ENCODE assay signal across 9 mouse cellular contexts in the genomic region with DNA sequence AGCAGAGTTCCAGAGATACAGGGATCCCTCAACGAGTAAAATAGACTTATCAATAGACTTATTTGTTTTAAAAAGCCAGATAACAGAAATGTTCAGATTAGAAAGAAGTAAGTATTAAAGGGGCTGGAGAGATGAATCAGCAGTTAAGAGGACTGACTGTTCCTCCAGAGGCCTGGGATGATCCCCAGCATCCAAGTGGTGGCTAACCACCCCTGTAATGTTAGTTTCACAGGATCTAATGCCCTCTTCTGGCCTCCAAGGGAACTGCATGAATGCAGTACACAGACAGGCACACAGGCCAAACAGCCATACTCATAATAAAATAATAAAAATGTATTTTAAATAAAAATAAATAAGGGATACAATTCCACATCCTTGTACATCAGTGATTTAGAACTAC. TPM values are rescaled to one million over a fixed set of nuclear protein-coding genes. Genes with fewer than 3 reads are reported as not detected.
DNase-seq lines count a peak whose midpoint lies in the region; ATAC-seq and TF ChIP-seq lines count a peak whose summit lies in the region.
"Had no signal": no experiment of that assay in that cellular context is flagged by ENCODE, and none has a peak within 500 bp of the region (broad histone marks: within the 10 kb centered on the region; RNA-seq: fewer than 3 reads in every experiment).

No protein-coding gene starts in this region.

- no peak for TF ChIP-seq CTCF in testis, adult 2 months (IDR thresholded peaks at IDR 0.05; ENCODE audit: control insufficient read depth, insufficient read depth, insufficient replicate concordance, low read depth, low read length)
- peak; percentile 66 for TF ChIP-seq CTCF in forebrain, postnatal 0 days (IDR thresholded peaks at IDR 0.05; ENCODE audit: low read depth)
- TF ChIP-seq CTCF in midbrain, postnatal 0 days (IDR thresholded peaks at IDR 0.05), result peak; percentile 69

- H3K36me3 ChIP-seq in forebrain, embryonic 14.5 days (ENCODE audit: control insufficient read depth, insufficient read depth, low read length), result 0 out of 2 replicates have a peak, but pooled peaks cover 3% of the 10 kb centered on the region
- no peaks in the 10 kb centered on the region for H3K36me3 ChIP-seq in forebrain, embryonic 13.5 days (ENCODE audit: poor library complexity, severe bottlenecking)
- no peaks in the 10 kb centered on the region for H3K36me3 ChIP-seq in testis, adult 2 months (ENCODE audit: control insufficient read depth, insufficient read depth, low read length)
- peaks cover 11% of the 10 kb centered on the region for H3K36me3 ChIP-seq in forebrain, postnatal 0 days (ENCODE audit: insufficient read depth)
- H3K36me3 ChIP-seq in midbrain, postnatal 0 days (ENCODE audit: insufficient read depth, low read length), result peaks cover 1% of the 10 kb centered on the region; the same call in 1 of the 2 replicates
- H3K36me3 ChIP-seq: G1E had no signal

- no peak overlapping the region for H3K27ac ChIP-seq in forebrain, embryonic 14.5 days (ENCODE audit: low read depth, low read length)
- no peak overlapping the region for H3K27ac ChIP-seq in forebrain, embryonic 13.5 days
- H3K27ac ChIP-seq in testis, adult 2 months (ENCODE audit: control insufficient read depth, insufficient read depth, low read depth, low read length), result 0 out of 2 replicates have a peak overlapping the region, but pooled peaks have one; percentile 21
- H3K27ac ChIP-seq in forebrain, postnatal 0 days (ENCODE audit: low read depth, low read length), result no peak overlapping the region
- 0 out of 2 replicates have a peak overlapping the region, but pooled peaks have one; percentile 59 for H3K27ac ChIP-seq in midbrain, postnatal 0 days (ENCODE audit: low read depth, low read length)

- no peaks in the 10 kb centered on the region for H3K27me3 ChIP-seq in forebrain, embryonic 14.5 days (replicated peaks; ENCODE audit: control insufficient read depth, insufficient read depth, low read length)
- H3K27me3 ChIP-seq in forebrain, embryonic 13.5 days, result no peaks in the 10 kb centered on the region
- no peaks in the 10 kb centered on the region for H3K27me3 ChIP-seq in testis, adult 2 months (ENCODE audit: control insufficient read depth, insufficient read depth, low read length)
- H3K27me3 ChIP-seq in forebrain, postnatal 0 days (ENCODE audit: insufficient read depth, low read length), result no peaks in the 10 kb centered on the region
- no peaks in the 10 kb centered on the region for H3K27me3 ChIP-seq in midbrain, postnatal 0 days (ENCODE audit: insufficient read depth, low read length)

- peak; percentile 51; the same call in 1 of the 2 replicates for ATAC-seq in forebrain, embryonic 14.5 days
- ATAC-seq in forebrain, embryonic 13.5 days, result no peak
- ATAC-seq in forebrain, postnatal 0 days, result peak; percentile 50; the same call in 1 of the 2 replicates
- no peak for ATAC-seq in midbrain, postnatal 0 days (ENCODE audit: low FRiP score)

- no peaks in the 10 kb centered on the region for H3K4me1 ChIP-seq in forebrain, embryonic 14.5 days (ENCODE audit: control insufficient read depth, insufficient read depth, low read length)
- no peaks in the 10 kb centered on the region for H3K4me1 ChIP-seq in forebrain, embryonic 13.5 days
- no peaks in the 10 kb centered on the region for H3K4me1 ChIP-seq in testis, adult 2 months (ENCODE audit: control insufficient read depth, insufficient read depth, low read length)
- no peaks in the 10 kb centered on the region for H3K4me1 ChIP-seq in forebrain, postnatal 0 days (ENCODE audit: insufficient read depth)
- H3K4me1 ChIP-seq in midbrain, postnatal 0 days (ENCODE audit: insufficient read depth, low read length), result no peaks in the 10 kb centered on the region

- TF ChIP-seq POLR2A in testis, adult 2 months (IDR thresholded peaks at IDR 0.05; ENCODE audit: control insufficient read depth, low read depth, low read length), result no peak

- no peak overlapping the region for H3K4me2 ChIP-seq in forebrain, embryonic 14.5 days (ENCODE audit: low read length)
- no peak overlapping the region for H3K4me2 ChIP-seq in forebrain, embryonic 13.5 days
- H3K4me2 ChIP-seq in forebrain, postnatal 0 days (ENCODE audit: low read depth), result no peak overlapping the region
- no peak overlapping the region for H3K4me2 ChIP-seq in midbrain, postnatal 0 days (ENCODE audit: low read depth, low read length, poor library complexity, severe bottlenecking)

- DNase-seq in forebrain, embryonic 14.5 days (ENCODE audit: low spot score), result peak; percentile 48
- DNase-seq in testis, postnatal 14 days (ENCODE audit: low spot score), result no peak
- DNase-seq in forebrain, postnatal 0 days, result no peak
- DNase-seq in midbrain, postnatal 0 days (ENCODE audit: low spot score), result peak; percentile 47
- DNase-seq in left cerebral cortex, adult 8-10 months (ENCODE audit: low spot score in 2 of 2), result no peak
- no peak for DNase-seq in gastrocnemius, adult 18-20 months (ENCODE audit: low spot score)

- no peaks in the 10 kb centered on the region for H3K9me3 ChIP-seq in forebrain, embryonic 14.5 days (replicated peaks; ENCODE audit: control insufficient read depth, low read length)
- H3K9me3 ChIP-seq in forebrain, embryonic 13.5 days (replicated peaks), result no peaks in the 10 kb centered on the region
- H3K9me3 ChIP-seq in forebrain, postnatal 0 days (ENCODE audit: low read length), result no peaks in the 10 kb centered on the region
- H3K9me3 ChIP-seq in midbrain, postnatal 0 days (ENCODE audit: low read length), result no peaks in the 10 kb centered on the region
- H3K9me3 ChIP-seq: G1E had no signal

- whole genome bisulfite sequencing in forebrain, embryonic 14.5 days, result 20% methylated on average over 1 of the region's 1 CpGs
- 24% methylated on average over 1 of the region's 1 CpGs for WGBS in forebrain, embryonic 13.5 days
- WGBS in forebrain, postnatal 0 days, result 23% methylated on average over 1 of the region's 1 CpGs
- whole genome bisulfite sequencing in midbrain, postnatal 0 days, result 23% methylated on average over 1 of the region's 1 CpGs

- H3K9ac ChIP-seq in forebrain, embryonic 14.5 days (ENCODE audit: low read length), result no peak overlapping the region
- no peak overlapping the region for H3K9ac ChIP-seq in forebrain, embryonic 13.5 days
- no peak overlapping the region for H3K9ac ChIP-seq in forebrain, postnatal 0 days
- no peak overlapping the region for H3K9ac ChIP-seq in midbrain, postnatal 0 days (replicated peaks; ENCODE audit: low read length, poor library complexity, severe bottlenecking)

- no peak overlapping the region for H3K4me3 ChIP-seq in forebrain, embryonic 14.5 days (ENCODE audit: low read depth, low read length)
- H3K4me3 ChIP-seq in forebrain, embryonic 13.5 days, result no peak overlapping the region
- H3K4me3 ChIP-seq in testis, adult 2 months (ENCODE audit: control insufficient read depth, low read depth, low read length), result no peak overlapping the region
- H3K4me3 ChIP-seq in forebrain, postnatal 0 days (ENCODE audit: low read depth, low read length), result no peak overlapping the region
- H3K4me3 ChIP-seq in midbrain, postnatal 0 days (ENCODE audit: low read depth, low read length), result no peak overlapping the region

RNA-seq across cellular contexts. Expression of gene Lysmd2, which starts 7.4 kb away (rescaled TPM):
- 26.0 and 34.1 TPM in 2 replicates for polyA plus RNA-seq in forebrain, embryonic 14.5 days (2014; fragmentation: Nextera tagmentation; extraction: Ambion mirVana)
- polyA plus RNA-seq in forebrain, embryonic 13.5 days (2015; fragmentation: Nextera tagmentation; extraction: Ambion mirVana), result 16.0 and 16.3 TPM in 2 replicates
- polyA plus RNA-seq in testis, adult 2 months (2012; rRNA removed), result 3.3 and 3.5 TPM in 2 replicates
- 36.2 and 44.7 TPM in 2 replicates for total RNA-seq in forebrain, postnatal 0 days (2014; rRNA removed)
- 39.5 and 40.8 TPM in 2 replicates for polyA plus RNA-seq in forebrain, postnatal 0 days (2015; fragmentation: Nextera tagmentation; extraction: Ambion mirVana)
- total RNA-seq in midbrain, postnatal 0 days (2014; rRNA removed), result 29.2 and 32.4 TPM in 2 replicates
- polyA plus RNA-seq in midbrain, postnatal 0 days (2015; fragmentation: Nextera tagmentation; extraction: Ambion mirVana), result 33.6 and 39.4 TPM in 2 replicates
- total RNA-seq in left cerebral cortex, adult 8-10 months (2022), result 10 to 100 TPM; 50.8 to 57.7 (median 55.5) TPM
- 1 to 10 TPM; 4.8 to 7.6 TPM for total RNA-seq in gastrocnemius, adult 18-20 months (2021)
- polyA plus RNA-seq: G1E had no signal

RNA-seq across cellular contexts. Expression of gene Tmod2, which starts 21.8 kb away (rescaled TPM):
- 127 and 193 TPM in 2 replicates for polyA plus RNA-seq in forebrain, embryonic 14.5 days (2014; fragmentation: Nextera tagmentation; extraction: Ambion mirVana)
- 143 and 157 TPM in 2 replicates for polyA plus RNA-seq in forebrain, embryonic 13.5 days (2015; fragmentation: Nextera tagmentation; extraction: Ambion mirVana)
- polyA plus RNA-seq in testis, adult 2 months (2012; rRNA removed), result 43.4 and 49.6 TPM in 2 replicates
- total RNA-seq in forebrain, postnatal 0 days (2014; rRNA removed), result 164 and 185 TPM in 2 replicates
- polyA plus RNA-seq in forebrain, postnatal 0 days (2015; fragmentation: Nextera tagmentation; extraction: Ambion mirVana), result 224 and 406 TPM in 2 replicates
- total RNA-seq in midbrain, postnatal 0 days (2014; rRNA removed), result 168 and 210 TPM in 2 replicates
- 379 and 434 TPM in 2 replicates for polyA plus RNA-seq in midbrain, postnatal 0 days (2015; fragmentation: Nextera tagmentation; extraction: Ambion mirVana)
- 100 to 1,000 TPM; 327 to 364 (median 350) TPM for total RNA-seq in left cerebral cortex, adult 8-10 months (2022)
- 1 to 10 TPM; 3.7 to 5.0 TPM for total RNA-seq in gastrocnemius, adult 18-20 months (2021)
- polyA plus RNA-seq: G1E had no signal

RNA-seq across cellular contexts. Expression of gene Scg3, which starts 51.0 kb away (rescaled TPM):
- 84.2 and 101 TPM in 2 replicates for polyA plus RNA-seq in forebrain, embryonic 14.5 days (2014; fragmentation: Nextera tagmentation; extraction: Ambion mirVana)
- polyA plus RNA-seq in forebrain, embryonic 13.5 days (2015; fragmentation: Nextera tagmentation; extraction: Ambion mirVana), result 89.4 and 106 TPM in 2 replicates
- 0.28 and 0.52 TPM in 2 replicates for polyA plus RNA-seq in testis, adult 2 months (2012; rRNA removed)
- 145 and 172 TPM in 2 replicates for total RNA-seq in forebrain, postnatal 0 days (2014; rRNA removed)
- polyA plus RNA-seq in forebrain, postnatal 0 days (2015; fragmentation: Nextera tagmentation; extraction: Ambion mirVana), result 116 and 137 TPM in 2 replicates
- 115 and 126 TPM in 2 replicates for total RNA-seq in midbrain, postnatal 0 days (2014; rRNA removed)
- 125 and 139 TPM in 2 replicates for polyA plus RNA-seq in midbrain, postnatal 0 days (2015; fragmentation: Nextera tagmentation; extraction: Ambion mirVana)
- 100 to 1,000 TPM; 280 to 302 (median 285) TPM for total RNA-seq in left cerebral cortex, adult 8-10 months (2022)
- 1 to 10 TPM in 1 of 2 experiments, under 1 TPM in 1; 0.93 to 1.6 TPM for total RNA-seq in gastrocnemius, adult 18-20 months (2021)
- polyA plus RNA-seq: G1E had no signal

Comparison
In these comparisons a context has a peak if more than half of its experiments do, and no peak if none do; other contexts are left out.
1. ATAC-seq: peak in forebrain, embryonic 14.5 days (single experiment) and forebrain, postnatal 0 days (single experiment); none in forebrain, embryonic 13.5 days (single experiment) and midbrain, postnatal 0 days (single experiment).
2. DNase-seq: peak in forebrain, embryonic 14.5 days (single experiment) and midbrain, postnatal 0 days (single experiment); none in testis, postnatal 14 days (single experiment), forebrain, postnatal 0 days (single experiment), left cerebral cortex, adult 8-10 months (0 of 2) and gastrocnemius, adult 18-20 months (single experiment).
3. H3K27ac ChIP-seq: peak in testis, adult 2 months (single experiment) and midbrain, postnatal 0 days (single experiment); none in forebrain, embryonic 14.5 days (single experiment), forebrain, embryonic 13.5 days (single experiment) and forebrain, postnatal 0 days (single experiment).
4. RNA of gene Scg3, which starts 51.0 kb away (polyA plus RNA-seq): 125 to 139 TPM in midbrain, postnatal 0 days, 116 to 137 TPM in forebrain, postnatal 0 days, 89.4 to 106 TPM in forebrain, embryonic 13.5 days and 84.2 to 101 TPM in forebrain, embryonic 14.5 days; 0.28 to 0.52 TPM in testis, adult 2 months; every median in the first group is over 10 times any median in the second.